Mouse (Mus musculus) liver, embryonic 12.5 days (tissue): ENCODE data around the gene Txnrd1. TPM values are rescaled to one million over a fixed set of nuclear protein-coding genes. Genes with fewer than 3 reads are reported as not detected.

Experiments
- ATAC-seq: fragments of 200-750 bp; cut with Nextera tagmentation; 2 replicates; pipeline ENCODE4 v1.8.0; 2017; ENCODE audit warnings: moderate number of reproducible peaks, mild to moderate bottlenecking, moderate library complexity
- H3K27ac ChIP-seq: fragments of 300-500 bp; sonication (generic); 2 replicates; pipeline ENCODE4 v1.5.1; 2016; ENCODE audit warnings: mild to moderate bottlenecking
- H3K27me3 ChIP-seq: fragments of 300-500 bp; sonication (generic); replicated peaks from 2 replicates; pipeline ENCODE4 v1.6.1; 2016; ENCODE audit warnings: mild to moderate bottlenecking, moderate library complexity
- H3K36me3 ChIP-seq: fragments of 300-500 bp; sonication (generic); 2 replicates; pipeline ENCODE4 v1.6.1; 2016; ENCODE audit warnings: mild to moderate bottlenecking, moderate library complexity
- H3K4me1 ChIP-seq: fragments of 300-500 bp; sonication (generic); 2 replicates; pipeline ENCODE4 v1.6.1; 2016
- H3K4me2 ChIP-seq: fragments of 300-500 bp; sonication (generic); 2 replicates; pipeline ENCODE4 v1.6.1; 2016; ENCODE audit warnings: mild to moderate bottlenecking, moderate library complexity
- H3K4me3 ChIP-seq: fragments of 300-500 bp; sonication (generic); 2 replicates; pipeline ENCODE4 v1.5.1; 2016; ENCODE audit warnings: mild to moderate bottlenecking, moderate library complexity
- H3K9ac ChIP-seq: fragments of 300-500 bp; sonication (generic); 2 replicates; pipeline ENCODE4 v1.6.1; 2016; ENCODE audit warnings: mild to moderate bottlenecking, moderate library complexity
- H3K9me3 ChIP-seq: fragments of 300-500 bp; sonication (generic); replicated peaks from 2 replicates; pipeline ENCODE4 v1.6.1; 2016; ENCODE audit warnings: mild to moderate bottlenecking, moderate library complexity
- WGBS: fragments of 180-500 bp; shearing (Covaris S2); methylation state at CpG from one replicate; pipeline ENCODE4 v1.1.7; 2016; ENCODE audit not compliant: insufficient replicate concordance; 5-methylcytosine and 5-hydroxymethylcytosine counted together
- polyA plus RNA-seq: library from polyadenylated mRNA; unstranded; fragments of >200 nt; fragmentation: Nextera tagmentation; extraction: Ambion mirVana; gene quantifications from 2 replicates; pipeline ENCODE4 v1.2.1, GENCODE M21; 2016

The Txnrd1 gene
- polyA plus RNA-seq, 1 experiment from 2014 or later, result 108 TPM

GRCm38 (mm10) chr10:82858032-82858680 is 24.4 kb downstream of the Txnrd1 start:
- peaks cover 15% of the 10 kb centered on the region for H3K36me3 ChIP-seq
- peak overlapping the region; percentile 76 for H3K4me2 ChIP-seq
- H3K9me3 ChIP-seq, result no peaks in the 10 kb centered on the region
- peak overlapping the region; percentile 70 for H3K4me3 ChIP-seq
- 50% methylated on average over 10 of the region's 10 CpGs for WGBS
- H3K4me1 ChIP-seq, result peaks cover 43% of the 10 kb centered on the region
- H3K27ac ChIP-seq, result peak overlapping the region; percentile 88
- no peaks in the 10 kb centered on the region for H3K27me3 ChIP-seq
- peak overlapping the region; percentile 89 for H3K9ac ChIP-seq
- no peak for ATAC-seq

GRCm38 (mm10) chr10:82858691-82859532 is 25.2 kb downstream of the Txnrd1 start:
- peak; percentile 88 for ATAC-seq
- Histone ChIP-seq H3K4me1 (peaks cover 50% of the 10 kb centered on the region), H3K9ac (peak overlapping the region; percentile 89), H3K27ac (peak overlapping the region; percentile 88), H3K9me3 (no peaks in the 10 kb centered on the region), H3K36me3 (peaks cover 23% of the 10 kb centered on the region), H3K4me2 (peak overlapping the region; percentile 76), H3K4me3 (peak overlapping the region; percentile 70), H3K27me3 (no peaks in the 10 kb centered on the region)
- under 1% methylated on average over 49 of the region's 49 CpGs for WGBS

GRCm38 (mm10) chr10:82859533-82859915 is 25.8 kb downstream of the Txnrd1 start:
- peak overlapping the region; percentile 70 for H3K4me3 ChIP-seq
- WGBS, result 0% methylated on average over 8 of the region's 8 CpGs
- no peaks in the 10 kb centered on the region for H3K9me3 ChIP-seq
- peak overlapping the region; percentile 88 for H3K27ac ChIP-seq
- H3K4me1 ChIP-seq, result peaks cover 51% of the 10 kb centered on the region
- peaks cover 29% of the 10 kb centered on the region for H3K36me3 ChIP-seq
- peak overlapping the region; percentile 76 for H3K4me2 ChIP-seq
- H3K9ac ChIP-seq, result peak overlapping the region; percentile 89
- no peaks in the 10 kb centered on the region for H3K27me3 ChIP-seq
- ATAC-seq, result peak; percentile 63

GRCm38 (mm10) chr10:82860181-82860928 is 26.6 kb downstream of the Txnrd1 start:
- Histone ChIP-seq H3K36me3 (peaks cover 34% of the 10 kb centered on the region), H3K9me3 (no peaks in the 10 kb centered on the region), H3K9ac (peak overlapping the region; percentile 89), H3K4me3 (peak overlapping the region; percentile 70), H3K4me1 (peaks cover 51% of the 10 kb centered on the region), H3K27ac (peak overlapping the region; percentile 88), H3K4me2 (peak overlapping the region; percentile 76), H3K27me3 (no peaks in the 10 kb centered on the region)
- ATAC-seq, result peak; percentile 70
- WGBS, result under 1% methylated on average over 50 of the region's 50 CpGs

GRCm38 (mm10) chr10:82860929-82861315 is 27.2 kb downstream of the Txnrd1 start:
- H3K9ac ChIP-seq, result peak overlapping the region; percentile 89
- peaks cover 56% of the 10 kb centered on the region for H3K4me1 ChIP-seq
- H3K27me3 ChIP-seq, result no peaks in the 10 kb centered on the region
- peaks cover 39% of the 10 kb centered on the region for H3K36me3 ChIP-seq
- ATAC-seq, result no peak
- H3K4me3 ChIP-seq, result peak overlapping the region; percentile 70
- no peaks in the 10 kb centered on the region for H3K9me3 ChIP-seq
- whole genome bisulfite sequencing, result 12% methylated on average over 8 of the region's 8 CpGs
- peak overlapping the region; percentile 76 for H3K4me2 ChIP-seq
- peak overlapping the region; percentile 88 for H3K27ac ChIP-seq

- Histone ChIP-seq H3K4me3 (no peak overlapping the region), H3K36me3 (peaks cover 60% of the 10 kb centered on the region), H3K4me2 (peak overlapping the region; percentile 20; the same call in 1 of the 2 replicates), H3K27me3 (no peaks in the 10 kb centered on the region), H3K9me3 (no peaks in the 10 kb centered on the region), H3K4me1 (peaks cover 49% of the 10 kb centered on the region), H3K9ac (no peak overlapping the region), H3K27ac (no peak overlapping the region)
- WGBS, result 63% methylated on average over 5 of the region's 5 CpGs
- ATAC-seq, result no peak
These were observed 29.4 kb downstream of the Txnrd1 start for GRCm38 (mm10) chr10:82863106-82863680.

- Histone ChIP-seq H3K36me3 (peaks cover 66% of the 10 kb centered on the region), H3K27me3 (no peaks in the 10 kb centered on the region), H3K9ac (no peak overlapping the region), H3K27ac (no peak overlapping the region), H3K4me2 (no peak overlapping the region), H3K4me3 (no peak overlapping the region), H3K4me1 (peaks cover 46% of the 10 kb centered on the region), H3K9me3 (no peaks in the 10 kb centered on the region)
- ATAC-seq, result no peak
- 67% methylated on average over 7 of the region's 7 CpGs for WGBS
These were observed 30.1 kb downstream of the Txnrd1 start for GRCm38 (mm10) chr10:82863827-82864226.

- WGBS, result 78% methylated on average over 9 of the region's 9 CpGs
- Histone ChIP-seq H3K36me3 (peaks cover 89% of the 10 kb centered on the region), H3K9me3 (no peaks in the 10 kb centered on the region)
These were observed 32.6 kb downstream of the Txnrd1 start, which contains the start of gene Eid3 for GRCm38 (mm10) chr10:82866356-82866755. Gene Eid3 (plus strand): TSS chr10:82866626.

GRCm38 (mm10) chr10:82866832-82867231 is 33.1 kb downstream of the Txnrd1 start:
- Histone ChIP-seq H3K4me3 (no peak overlapping the region), H3K36me3 (peaks cover 93% of the 10 kb centered on the region), H3K4me1 (peaks cover 38% of the 10 kb centered on the region), H3K4me2 (no peak overlapping the region), H3K9ac (no peak overlapping the region), H3K27me3 (no peaks in the 10 kb centered on the region), H3K27ac (no peak overlapping the region), H3K9me3 (no peaks in the 10 kb centered on the region)
- 85% methylated on average over 18 of the region's 18 CpGs for WGBS
- no peak for ATAC-seq

More at GRCm38 (mm10) chr10:82866356-82866755, 32.6 kb downstream of the Txnrd1 start, which contains the start of gene Eid3:
- no peak within 1 kb of the TSS for H3K9ac ChIP-seq
- no peak within 1 kb of the TSS for H3K27ac ChIP-seq
- no peak for ATAC-seq
- no peak within 1 kb of the TSS for H3K4me3 ChIP-seq
- H3K4me1 ChIP-seq, result peaks cover 40% of the 10 kb centered on the region
- no peaks in the 10 kb centered on the region for H3K27me3 ChIP-seq
- no peak within 1 kb of the TSS for H3K4me2 ChIP-seq

GRCm38 (mm10) chr10:82868418-82869086 is 34.8 kb downstream of the Txnrd1 start:
- Histone ChIP-seq H3K36me3 (peaks cover 91% of the 10 kb centered on the region), H3K9ac (no peak overlapping the region), H3K27ac (no peak overlapping the region; the same call in 1 of the 2 replicates), H3K4me3 (no peak overlapping the region), H3K4me1 (peaks cover 36% of the 10 kb centered on the region), H3K4me2 (no peak overlapping the region), H3K27me3 (no peaks in the 10 kb centered on the region), H3K9me3 (no peaks in the 10 kb centered on the region)
- WGBS, result 64% methylated on average over 6 of the region's 6 CpGs
- ATAC-seq, result no peak

- Histone ChIP-seq H3K4me1 (peaks cover 20% of the 10 kb centered on the region), H3K27ac (no peak overlapping the region), H3K4me2 (no peak overlapping the region), H3K36me3 (peaks cover 96% of the 10 kb centered on the region), H3K9ac (no peak overlapping the region), H3K27me3 (no peaks in the 10 kb centered on the region), H3K4me3 (no peak overlapping the region), H3K9me3 (no peaks in the 10 kb centered on the region)
- WGBS, result 85% methylated on average over 10 of the region's 10 CpGs
- ATAC-seq, result no peak
These were observed 41.7 kb downstream of the Txnrd1 start for GRCm38 (mm10) chr10:82875446-82875845.
